Comparison of ENCODE assay signal across 8 mouse cellular contexts in the genomic region with DNA sequence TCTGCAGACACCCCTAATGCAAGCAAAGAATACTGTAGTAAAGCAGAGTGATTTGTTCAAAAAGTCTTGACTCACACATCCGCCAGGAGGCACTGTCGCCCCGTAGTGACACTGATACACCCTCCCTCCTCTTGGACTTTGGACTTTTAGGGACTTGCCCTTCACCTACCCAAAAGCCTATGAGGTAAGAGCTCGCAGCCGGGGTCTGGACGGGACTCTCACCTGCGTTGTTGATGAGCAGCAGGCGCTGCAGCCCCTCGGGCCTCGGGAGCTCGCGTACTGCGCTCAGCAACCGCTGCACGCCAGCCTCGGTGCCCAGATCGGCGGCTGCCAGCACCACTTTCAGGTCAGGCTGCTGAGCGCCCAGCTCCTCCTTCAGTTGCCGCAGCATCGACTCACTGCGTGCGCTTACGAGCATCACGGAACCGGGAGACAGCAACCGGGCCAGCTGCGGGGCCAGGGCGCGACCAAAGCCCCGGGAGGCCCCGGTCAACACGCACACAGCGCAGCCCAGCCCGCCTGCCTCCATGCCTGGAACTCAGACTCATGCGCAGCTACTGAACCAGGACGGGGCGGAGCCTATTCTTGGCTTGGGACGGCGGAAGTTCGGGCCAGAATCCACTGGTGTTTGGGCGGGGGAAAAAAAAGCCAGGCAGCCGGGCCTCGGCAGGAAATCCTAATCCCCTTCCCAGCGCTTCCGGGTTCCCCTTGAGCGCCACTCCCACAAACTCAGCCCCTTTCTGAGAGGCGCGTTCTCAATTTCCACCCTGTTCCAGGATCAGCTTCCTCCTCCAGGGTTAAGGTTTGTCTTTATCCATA. TPM values are rescaled to one million over a fixed set of nuclear protein-coding genes. Genes with fewer than 3 reads are reported as not detected.
A peak's percentile ranks its signal among the peaks of the same experiment; 100 is the strongest.
DNase-seq lines count a peak whose midpoint lies in the region; ATAC-seq and TF ChIP-seq lines count a peak whose summit lies in the region.

Gene Spr, minus strand, starts transcription at position 550 of the 819 bp plus-strand sequence.

- intact Hi-C loops in heart, adult 2 months (cut with DNase I): loop anchor here (2.0 to 5.0 kb wide), 3 partner anchors 17 to 195 kb away; partner anchors contain the start of genes Exoc6b and Sfxn5

- peaks cover 8% of the 10 kb centered on the region for H3K4me1 ChIP-seq in embryonic facial prominence, embryonic 13.5 days
- peaks cover 2% of the 10 kb centered on the region; the same call in 1 of the 2 replicates for H3K4me1 ChIP-seq in heart, adult 2 months (ENCODE audit: control insufficient read depth, insufficient read depth, low read length)
- H3K4me1 ChIP-seq in limb, embryonic 13.5 days: peaks cover 5% of the 10 kb centered on the region
- H3K4me1 ChIP-seq in midbrain, embryonic 16.5 days (ENCODE audit: control insufficient read depth, insufficient read depth, low read length): peaks cover 3% of the 10 kb centered on the region; the same call in 1 of the 2 replicates

- peak; percentile 84 for TF ChIP-seq EP300 in heart, adult 2 months (IDR thresholded peaks at IDR 0.05; ENCODE audit: insufficient read depth, low read depth, low read length)

- H3K4me2 ChIP-seq in embryonic facial prominence, embryonic 13.5 days: peak within 1 kb of the TSS; percentile 60
- H3K4me2 ChIP-seq in limb, embryonic 13.5 days (replicated peaks): peak within 1 kb of the TSS; percentile 63
- H3K4me2 ChIP-seq in midbrain, embryonic 16.5 days (ENCODE audit: low read length): peak within 1 kb of the TSS; percentile 60

- peaks cover 17% of the 10 kb centered on the region for H3K36me3 ChIP-seq in embryonic facial prominence, embryonic 13.5 days
- no peaks in the 10 kb centered on the region for H3K36me3 ChIP-seq in heart, adult 2 months (ENCODE audit: control insufficient read depth, insufficient read depth, low read length)
- peaks cover 16% of the 10 kb centered on the region for H3K36me3 ChIP-seq in limb, embryonic 13.5 days
- no peaks in the 10 kb centered on the region for H3K36me3 ChIP-seq in midbrain, embryonic 16.5 days (ENCODE audit: control insufficient read depth, insufficient read depth, low read length)

- no peaks in the 10 kb centered on the region for H3K9me3 ChIP-seq in embryonic facial prominence, embryonic 13.5 days
- H3K9me3 ChIP-seq in limb, embryonic 13.5 days: no peaks in the 10 kb centered on the region
- H3K9me3 ChIP-seq in midbrain, embryonic 16.5 days (replicated peaks; ENCODE audit: control insufficient read depth, low read length, poor library complexity, severe bottlenecking): no peaks in the 10 kb centered on the region

- peak; percentile 88 for TF ChIP-seq POLR2A in heart, adult 2 months (IDR thresholded peaks at IDR 0.05; ENCODE audit: insufficient read depth, low read depth, low read length)

- peak within 1 kb of the TSS; percentile 96 for H3K27ac ChIP-seq in embryonic facial prominence, embryonic 13.5 days
- H3K27ac ChIP-seq in heart, adult 2 months: peak within 1 kb of the TSS; percentile 96
- peak within 1 kb of the TSS; percentile 92 for H3K27ac ChIP-seq in limb, embryonic 13.5 days
- peak within 1 kb of the TSS; percentile 89 for H3K27ac ChIP-seq in midbrain, embryonic 16.5 days (ENCODE audit: low read length)

- no peaks in the 10 kb centered on the region for H3K27me3 ChIP-seq in embryonic facial prominence, embryonic 13.5 days
- no peaks in the 10 kb centered on the region for H3K27me3 ChIP-seq in heart, adult 2 months (ENCODE audit: control insufficient read depth, insufficient read depth, low read length)
- no peaks in the 10 kb centered on the region for H3K27me3 ChIP-seq in limb, embryonic 13.5 days
- H3K27me3 ChIP-seq in midbrain, embryonic 16.5 days (ENCODE audit: control insufficient read depth, insufficient read depth, low read depth, low read length): no peaks in the 10 kb centered on the region

- peak within 1 kb of the TSS; percentile 80 for H3K4me3 ChIP-seq in embryonic facial prominence, embryonic 13.5 days
- peak within 1 kb of the TSS; percentile 98 for H3K4me3 ChIP-seq in heart, adult 2 months
- H3K4me3 ChIP-seq in limb, embryonic 13.5 days: peak within 1 kb of the TSS; percentile 82
- H3K4me3 ChIP-seq in midbrain, embryonic 16.5 days (ENCODE audit: low read depth, low read length): peak within 1 kb of the TSS; percentile 80

- H3K9ac ChIP-seq in embryonic facial prominence, embryonic 13.5 days: peak within 1 kb of the TSS; percentile 88
- peak within 1 kb of the TSS; percentile 86 for H3K9ac ChIP-seq in heart, adult 2 months (ENCODE audit: low read depth, low read length)
- peak within 1 kb of the TSS; percentile 89 for H3K9ac ChIP-seq in limb, embryonic 13.5 days
- peak within 1 kb of the TSS; percentile 84 for H3K9ac ChIP-seq in midbrain, embryonic 16.5 days (ENCODE audit: low read depth, low read length)

- ATAC-seq in embryonic facial prominence, embryonic 13.5 days (ENCODE audit: insufficient number of reproducible peaks, insufficient read depth, low FRiP score, low TSS enrichment, low read depth): peak; percentile 86
- ATAC-seq in limb, embryonic 13.5 days (ENCODE audit: low FRiP score, low read depth): peak; percentile 94
- peak; percentile 90 for ATAC-seq in midbrain, embryonic 16.5 days

- H3K79me2 ChIP-seq in heart, adult 2 months (replicated peaks; ENCODE audit: control insufficient read depth, insufficient read depth, low read length): no peaks in the 10 kb centered on the region

- peak; percentile 82 for TF ChIP-seq CTCF in heart, adult 2 months (IDR thresholded peaks at IDR 0.05)

- under 1% methylated on average over 49 of the region's 49 CpGs for WGBS in embryonic facial prominence, embryonic 13.5 days
- WGBS in heart, adult 2 months: under 1% methylated on average over 49 of the region's 49 CpGs
- under 1% methylated on average over 49 of the region's 49 CpGs for WGBS in limb, embryonic 13.5 days
- WGBS in midbrain, embryonic 16.5 days: under 1% methylated on average over 49 of the region's 49 CpGs

- DNase-seq in 3134 (ENCODE audit: extremely low read depth, insufficient read length, low spot score): peak; percentile 89
- peak; percentile 95 to 96 for DNase-seq in adrenal gland, postnatal 36 days
- DNase-seq in heart, adult 2 months: peak; percentile 96
- DNase-seq in kidney, adult 8-10 months: peak; percentile 95 to 97
- peak; percentile 60 to 84 for DNase-seq in spleen, postnatal 10 days (ENCODE audit: low spot score in 2 of 2)

RNA-seq across cellular contexts. Expression of gene Spr, which starts in this region (rescaled TPM):
- total RNA-seq in adrenal gland, postnatal 36 days (2021): 10 to 100 TPM; 57.5 to 85.7 TPM
- 42.0 and 50.4 TPM in 2 replicates for polyA plus RNA-seq in embryonic facial prominence, embryonic 13.5 days (2015; fragmentation: Nextera tagmentation; extraction: Ambion mirVana)
- 10 to 100 TPM; 85.9 to 92.3 TPM for total RNA-seq in heart, adult 2 months (2021)
- 33.2 and 34.7 TPM in 2 replicates for polyA plus RNA-seq in heart, adult 2 months (2012; rRNA removed)
- polyA plus RNA-seq in limb, embryonic 13.5 days (2015; fragmentation: Nextera tagmentation; extraction: Ambion mirVana): 39.5 and 41.4 TPM in 2 replicates
- polyA plus RNA-seq in midbrain, embryonic 16.5 days (2015; fragmentation: Nextera tagmentation; extraction: Ambion mirVana): 25.3 and 28.7 TPM in 2 replicates

Comparison
In these comparisons a context has a peak if more than half of its experiments do, and no peak if none do; other contexts are left out.
1. Peak in every context shown above with its lines: DNase-seq, ATAC-seq, H3K4me3 ChIP-seq and H3K27ac ChIP-seq.